Mouse (Mus musculus) MEL-GATA-1-ER (cell line): ENCODE data around the gene Prkar2b.
"Not testable (repeated sequence)": the region's sequence is repeated elsewhere in the genome, so short reads cannot be mapped to it uniquely, and the experiment has no call there.

Experiments used
- DNase-seq: peaks from one replicate; pipeline ENCODE4 v3.0.0-alpha.2; 2012; ENCODE audit warnings: low read depth; ENCODE audit errors: extremely low read depth

Gene Prkar2b

GRCm38 (mm10) chr12:32011128-32011527 lies 50.0 kb downstream of the Prkar2b start:
- DNase-seq, result no peak

- DNase-seq, result not testable (repeated sequence)
Measured at GRCm38 (mm10) chr12:32009985-32010369, 51.1 kb downstream of the Prkar2b start.

- no peak for DNase-seq
Measured at GRCm38 (mm10) chr12:32009267-32009984, 51.7 kb downstream of the Prkar2b start.

GRCm38 (mm10) chr12:32008728-32009127 lies 52.4 kb downstream of the Prkar2b start:
- DNase-seq, result no peak

- no peak for DNase-seq
Measured at GRCm38 (mm10) chr12:32007646-32008045, 53.5 kb downstream of the Prkar2b start.

- DNase-seq, result no peak
Measured at GRCm38 (mm10) chr12:32007040-32007439, 54.1 kb downstream of the Prkar2b start.

- no peak for DNase-seq
Measured at GRCm38 (mm10) chr12:32006391-32006929, 54.6 kb downstream of the Prkar2b start.

- peak; percentile 51 for DNase-seq
Measured at GRCm38 (mm10) chr12:32000464-32000863, 60.6 kb downstream of the Prkar2b start.

- DNase-seq, result no peak
Measured at GRCm38 (mm10) chr12:31998706-31999105, 62.4 kb downstream of the Prkar2b start.

GRCm38 (mm10) chr12:31997328-31997878 lies 63.7 kb downstream of the Prkar2b start:
- DNase-seq, result peak; percentile 31

GRCm38 (mm10) chr12:31996877-31997276 lies 64.2 kb downstream of the Prkar2b start:
- peak; percentile 97 for DNase-seq

GRCm38 (mm10) chr12:31990575-31990974 lies 70.5 kb downstream of the Prkar2b start:
- no peak for DNase-seq

- DNase-seq, result no peak
Measured at GRCm38 (mm10) chr12:31989726-31990125, 71.4 kb downstream of the Prkar2b start.

- peak; percentile 61 for DNase-seq
Measured at GRCm38 (mm10) chr12:31986463-31986862, 74.6 kb downstream of the Prkar2b start.

- no peak for DNase-seq
Measured at GRCm38 (mm10) chr12:31985738-31986137, 75.4 kb downstream of the Prkar2b start.

- DNase-seq, result no peak
Measured at GRCm38 (mm10) chr12:31984664-31985063, 76.4 kb downstream of the Prkar2b start.

GRCm38 (mm10) chr12:31984206-31984605 lies 76.9 kb downstream of the Prkar2b start:
- DNase-seq, result no peak

GRCm38 (mm10) chr12:31983769-31984168 lies 77.3 kb downstream of the Prkar2b start:
- DNase-seq, result no peak

- DNase-seq, result no peak
Measured at GRCm38 (mm10) chr12:31983238-31983637, 77.9 kb downstream of the Prkar2b start.

GRCm38 (mm10) chr12:31977613-31978195 lies 83.4 kb downstream of the Prkar2b start:
- DNase-seq, result no peak

- no peak for DNase-seq
Measured at GRCm38 (mm10) chr12:31976544-31976943, 84.6 kb downstream of the Prkar2b start.

- DNase-seq, result peak; percentile 93
Measured at GRCm38 (mm10) chr12:31973473-31974172, 87.5 kb downstream of the Prkar2b start.
